Mouse (Mus musculus) liver, embryonic 16.5 days (tissue): ENCODE measurements around the gene Pcgf2. TPM values are rescaled to one million over a fixed set of nuclear protein-coding genes. Genes with fewer than 3 reads are reported as not detected.
"Not testable (repeated sequence)": the region's sequence is repeated elsewhere in the genome, so short reads cannot be mapped to it uniquely, and the experiment has no call there.

ENCODE experiments used
- ATAC-seq: fragments of 200-750 bp; cut with Nextera tagmentation; 2 replicates; pipeline ENCODE4 v1.8.0; 2017; ENCODE audit warnings: low read depth, mild to moderate bottlenecking, moderate number of reproducible peaks, moderate library complexity
- H3K27ac ChIP-seq: fragments of 300-500 bp; sonication (generic); 2 replicates; pipeline ENCODE4 v1.5.1; 2014; ENCODE audit warnings: mild to moderate bottlenecking, low read length
- H3K27me3 ChIP-seq: fragments of 300-500 bp; sonication (generic); 2 replicates; pipeline ENCODE4 v1.6.1; 2014; ENCODE audit warnings: low read depth, low read length, mixed read lengths; ENCODE audit not compliant: control insufficient read depth, insufficient read depth
- H3K36me3 ChIP-seq: fragments of 300-500 bp; sonication (generic); 2 replicates; pipeline ENCODE4 v1.6.1; 2014; ENCODE audit warnings: mild to moderate bottlenecking; ENCODE audit not compliant: control insufficient read depth, insufficient read depth
- H3K4me1 ChIP-seq: fragments of 300-500 bp; sonication (generic); 2 replicates; pipeline ENCODE4 v1.6.1; 2014; ENCODE audit warnings: low read depth, low read length, mixed read lengths; ENCODE audit not compliant: control insufficient read depth
- H3K4me2 ChIP-seq: fragments of 300-500 bp; sonication (generic); 2 replicates; pipeline ENCODE4 v1.6.1; 2014; ENCODE audit warnings: low read depth, low read length, mixed read lengths
- H3K4me3 ChIP-seq: fragments of 300-500 bp; sonication (generic); 2 replicates; pipeline ENCODE4 v1.5.1; 2014; ENCODE audit warnings: low read depth, mild to moderate bottlenecking, low read length
- H3K9ac ChIP-seq: fragments of 300-500 bp; sonication (generic); 2 replicates; pipeline ENCODE4 v1.6.1; 2014; ENCODE audit warnings: low read depth, low read length
- H3K9me3 ChIP-seq: fragments of 300-500 bp; sonication (generic); replicated peaks from 2 replicates; pipeline ENCODE4 v1.6.1; 2016; ENCODE audit warnings: low read length; ENCODE audit not compliant: control insufficient read depth
- WGBS: fragments of 180-500 bp; shearing (Covaris S2); extraction: QIAGEN DNeasy Blood & Tissue Kit; methylation state at CpG from one replicate; pipeline ENCODE4 v1.1.7; 2014; ENCODE audit not compliant: insufficient replicate concordance; 5-methylcytosine and 5-hydroxymethylcytosine counted together
- polyA plus RNA-seq: library from polyadenylated mRNA; unstranded; fragments of >200 nt; fragmentation: Nextera tagmentation; extraction: Ambion mirVana; gene quantifications from 2 replicates; pipeline ENCODE4 v1.2.1, GENCODE M21; 2015

Pcgf2 gene
- polyA plus RNA-seq, 1 experiment from 2014 or later = 2.1 TPM

GRCm38 (mm10) chr11:97714356-97714755, 14.1 kb upstream of the Pcgf2 start:
- 94% methylated on average over 3 of the region's 3 CpGs for WGBS
- H3K9ac ChIP-seq = no peak overlapping the region
- ATAC-seq = no peak
- no peak overlapping the region for H3K4me3 ChIP-seq
- no peak overlapping the region for H3K27ac ChIP-seq
- no peaks in the 10 kb centered on the region for H3K27me3 ChIP-seq
- H3K4me2 ChIP-seq = no peak overlapping the region
- H3K9me3 ChIP-seq = no peaks in the 10 kb centered on the region
- H3K36me3 ChIP-seq = peaks cover 5% of the 10 kb centered on the region; the same call in 1 of the 2 replicates
- H3K4me1 ChIP-seq = no peaks in the 10 kb centered on the region; the same call in 1 of the 2 replicates

GRCm38 (mm10) chr11:97713896-97714295, 13.6 kb upstream of the Pcgf2 start:
- Histone ChIP-seq H3K4me1 (no peaks in the 10 kb centered on the region; the same call in 1 of the 2 replicates), H3K27ac (no peak overlapping the region), H3K4me3 (no peak overlapping the region), H3K36me3 (peaks cover 4% of the 10 kb centered on the region; the same call in 1 of the 2 replicates), H3K4me2 (no peak overlapping the region), H3K9ac (no peak overlapping the region), H3K9me3 (no peaks in the 10 kb centered on the region), H3K27me3 (no peaks in the 10 kb centered on the region)
- whole genome bisulfite sequencing = 72% methylated on average over 8 of the region's 8 CpGs
- ATAC-seq = no peak

- WGBS = 91% methylated on average over 15 of the region's 15 CpGs
- Histone ChIP-seq H3K4me3 (no peak overlapping the region), H3K9me3 (no peaks in the 10 kb centered on the region), H3K36me3 (peaks cover 12% of the 10 kb centered on the region), H3K9ac (no peak overlapping the region), H3K27me3 (no peaks in the 10 kb centered on the region), H3K4me1 (no peaks in the 10 kb centered on the region; the same call in 1 of the 2 replicates), H3K27ac (no peak overlapping the region), H3K4me2 (no peak overlapping the region)
- ATAC-seq = no peak
Observed at GRCm38 (mm10) chr11:97712286-97712685, 12.0 kb upstream of the Pcgf2 start.

- no peaks in the 10 kb centered on the region; the same call in 1 of the 2 replicates for H3K4me1 ChIP-seq
- WGBS = 61% methylated on average over 13 of the region's 13 CpGs
- no peak for ATAC-seq
- no peak overlapping the region for H3K9ac ChIP-seq
- no peaks in the 10 kb centered on the region for H3K9me3 ChIP-seq
- H3K27ac ChIP-seq = no peak overlapping the region
- H3K4me3 ChIP-seq = no peak overlapping the region
- no peaks in the 10 kb centered on the region for H3K27me3 ChIP-seq
- no peak overlapping the region for H3K4me2 ChIP-seq
- H3K36me3 ChIP-seq = peaks cover 18% of the 10 kb centered on the region
Observed at GRCm38 (mm10) chr11:97711200-97711900, 11.1 kb upstream of the Pcgf2 start.

- not testable (repeated sequence) for H3K27me3 ChIP-seq, H3K4me1 ChIP-seq, ATAC-seq, H3K4me3 ChIP-seq, H3K9me3 ChIP-seq, H3K4me2 ChIP-seq, H3K9ac ChIP-seq, H3K27ac ChIP-seq
- peaks cover 18% of the 10 kb centered on the region for H3K36me3 ChIP-seq
- WGBS = 71% methylated on average over 2 of the region's 2 CpGs
Observed at GRCm38 (mm10) chr11:97710067-97710466, 9.8 kb upstream of the Pcgf2 start.

- peaks cover 17% of the 10 kb centered on the region for H3K4me1 ChIP-seq
- H3K36me3 ChIP-seq = peaks cover 14% of the 10 kb centered on the region
- H3K4me3 ChIP-seq = peak within 1 kb of the TSS; percentile 87
- 0% methylated on average over 35 of the region's 35 CpGs for WGBS
- no peaks in the 10 kb centered on the region for H3K9me3 ChIP-seq
- peak within 1 kb of the TSS; percentile 70 for H3K4me2 ChIP-seq
- peaks cover 40% of the 10 kb centered on the region for H3K27me3 ChIP-seq
- H3K27ac ChIP-seq = peak within 1 kb of the TSS; percentile 67
- ATAC-seq = peak; percentile 90
- H3K9ac ChIP-seq = peak within 1 kb of the TSS; percentile 79
Observed at GRCm38 (mm10) chr11:97703039-97703826, 2.9 kb upstream of the Pcgf2 start, which contains the start of gene Psmb3. Gene Psmb3, plus strand, starts transcription at chr11:97703399.

GRCm38 (mm10) chr11:97702393-97702745, 2.1 kb upstream of the Pcgf2 start:
- WGBS = 0% methylated on average over 24 of the region's 24 CpGs

GRCm38 (mm10) chr11:97701581-97702392, 1.5 kb upstream of the Pcgf2 start:
- no peak overlapping the region for H3K9ac ChIP-seq
- no peak overlapping the region for H3K27ac ChIP-seq
- peaks cover 17% of the 10 kb centered on the region for H3K4me1 ChIP-seq
- 37% methylated on average over 15 of the region's 15 CpGs for WGBS
- no peak for ATAC-seq
- H3K4me3 ChIP-seq = peak overlapping the region; percentile 87
- peaks cover 46% of the 10 kb centered on the region for H3K27me3 ChIP-seq
- peak overlapping the region; percentile 70 for H3K4me2 ChIP-seq
- no peaks in the 10 kb centered on the region for H3K9me3 ChIP-seq
- H3K36me3 ChIP-seq = peaks cover 1% of the 10 kb centered on the region

More at GRCm38 (mm10) chr11:97702393-97702745, 2.1 kb upstream of the Pcgf2 start:
- H3K4me2 ChIP-seq = peak overlapping the region; percentile 70
- peaks cover 17% of the 10 kb centered on the region for H3K4me1 ChIP-seq
- peaks cover 7% of the 10 kb centered on the region for H3K36me3 ChIP-seq
- H3K4me3 ChIP-seq = peak overlapping the region; percentile 87
- H3K9me3 ChIP-seq = no peaks in the 10 kb centered on the region
- peak overlapping the region; percentile 43 for H3K9ac ChIP-seq
- H3K27me3 ChIP-seq = peaks cover 46% of the 10 kb centered on the region
- ATAC-seq = peak; percentile 4; the same call in 1 of the 2 replicates
- H3K27ac ChIP-seq = peak overlapping the region; percentile 67
